Mouse (Mus musculus) midbrain, embryonic 11.5 days (tissue): Measurements from ENCODE around the gene Phospho1. TPM values are rescaled to one million over a fixed set of nuclear protein-coding genes. Genes with fewer than 3 reads are reported as not detected.

ENCODE experiments used
- polyA plus RNA-seq: library from polyadenylated mRNA; unstranded; fragments of >200 nt; fragmentation: Nextera tagmentation; extraction: Ambion mirVana; gene quantifications from 2 replicates; pipeline ENCODE4 v1.2.1, GENCODE M21; 2014

Gene Phospho1
- polyA plus RNA-seq, 1 experiment from 2014 or later, result not detected

Other genes with a start within 250 kb of the Phospho1 start
- 14.2 and 14.6 TPM in 2 replicates for gene Ngfr, start 236.8 kb upstream of the Phospho1 start, polyA plus RNA-seq
- 195 TPM in 2 replicates for gene Phb, start 157.5 kb upstream of the Phospho1 start, polyA plus RNA-seq
- 10.2 and 10.4 TPM in 2 replicates for gene Zfp652, start 111.8 kb upstream of the Phospho1 start, polyA plus RNA-seq
- gene B130006D01Rik, start 100.9 kb upstream of the Phospho1 start, polyA plus RNA-seq, result 0.39 and 1.1 TPM in 2 replicates
- gene Gngt2, start 12.7 kb downstream of the Phospho1 start, polyA plus RNA-seq, result 4.9 and 5.6 TPM in 2 replicates
- gene Abi3, start 18.0 kb downstream of the Phospho1 start, polyA plus RNA-seq, result 1.2 and 2.1 TPM in 2 replicates
- gene B4galnt2, start 90.4 kb downstream of the Phospho1 start, polyA plus RNA-seq, result 0.08 TPM in 1 of 2 replicates, not detected in the other
- gene Igf2bp1, start 181.4 kb downstream of the Phospho1 start, polyA plus RNA-seq, result 92.9 and 95.1 TPM in 2 replicates
- gene Gip, start 200.0 kb downstream of the Phospho1 start, polyA plus RNA-seq, result not detected in 2 replicates
- gene Snf8, start 210.4 kb downstream of the Phospho1 start, polyA plus RNA-seq, result 36.7 and 43.0 TPM in 2 replicates
- gene Ube2z, start 240.9 kb downstream of the Phospho1 start, polyA plus RNA-seq, result 21.5 and 22.3 TPM in 2 replicates